ENCODE assay signal across 9 mouse cellular contexts in genomic region chr9:71128911-71129310, GRCm38 (mm10). TPM values are rescaled to one million over a fixed set of nuclear protein-coding genes. Genes with fewer than 3 reads are reported as not detected.
DNase-seq lines count a peak whose midpoint lies in the region; ATAC-seq lines count a peak whose summit lies in the region.
"Had no signal": no experiment of that assay in that cellular context is flagged by ENCODE, and none has a peak within 500 bp of the region (broad histone marks: within the 10 kb centered on the region; RNA-seq: fewer than 3 reads in every experiment).

No protein-coding gene starts in this region.

- 69% methylated on average over 5 of the region's 5 CpGs for WGBS in hindbrain, embryonic 11.5 days
- 65% methylated on average over 5 of the region's 5 CpGs for WGBS in hindbrain, embryonic 12.5 days
- WGBS in hindbrain, embryonic 16.5 days: 72% methylated on average over 5 of the region's 5 CpGs

- no peak for ATAC-seq in hindbrain, embryonic 11.5 days (ENCODE audit: low FRiP score)
- no peak for ATAC-seq in hindbrain, embryonic 12.5 days (ENCODE audit: low FRiP score)
- ATAC-seq in hindbrain, embryonic 16.5 days: peak; percentile 30; the same call in 1 of the 2 replicates

- H3K27ac ChIP-seq in hindbrain, embryonic 11.5 days (ENCODE audit: low read depth, low read length): no peak overlapping the region
- no peak overlapping the region for H3K27ac ChIP-seq in hindbrain, embryonic 12.5 days
- no peak overlapping the region for H3K27ac ChIP-seq in hindbrain, embryonic 16.5 days (ENCODE audit: low read depth, low read length)
- H3K27ac ChIP-seq: embryonic facial prominence, embryonic 15.5 days had no signal

- no peaks in the 10 kb centered on the region for H3K9me3 ChIP-seq in hindbrain, embryonic 11.5 days (ENCODE audit: control insufficient read depth, low read length)
- H3K9me3 ChIP-seq in hindbrain, embryonic 12.5 days (replicated peaks): no peaks in the 10 kb centered on the region
- no peaks in the 10 kb centered on the region for H3K9me3 ChIP-seq in hindbrain, embryonic 16.5 days (ENCODE audit: control insufficient read depth, low read length)
- H3K9me3 ChIP-seq: embryonic facial prominence, embryonic 15.5 days had no signal

- DNase-seq in hindbrain, embryonic 11.5 days (ENCODE audit: low spot score): peak; percentile 71
- peak; percentile 66 for DNase-seq in adrenal gland, adult 2 months
- DNase-seq in embryo, embryonic 11.5 days (ENCODE audit: low read depth, low spot score): peak; percentile 67
- peak; percentile 18 to 46 for DNase-seq in left cerebral cortex, postnatal 36 days (ENCODE audit: low spot score in 2 of 2)
- DNase-seq in natural killer cell, adult 2 months (ENCODE audit: low spot score in 2 of 2): peak; percentile 21 to 56
- peak; percentile 66 for DNase-seq in thymus, postnatal 14 days

- H3K4me2 ChIP-seq in hindbrain, embryonic 11.5 days (replicated peaks; ENCODE audit: low read depth, low read length): no peak overlapping the region
- no peak overlapping the region for H3K4me2 ChIP-seq in hindbrain, embryonic 12.5 days (replicated peaks)
- H3K4me2 ChIP-seq in hindbrain, embryonic 16.5 days (ENCODE audit: low read length): no peak overlapping the region
- H3K4me2 ChIP-seq: embryonic facial prominence, embryonic 15.5 days had no signal

- H3K27me3 ChIP-seq in hindbrain, embryonic 11.5 days (ENCODE audit: control insufficient read depth, insufficient read depth, low read length): no peaks in the 10 kb centered on the region
- peaks cover 4% of the 10 kb centered on the region; the same call in 1 of the 2 replicates for H3K27me3 ChIP-seq in hindbrain, embryonic 12.5 days
- no peaks in the 10 kb centered on the region for H3K27me3 ChIP-seq in hindbrain, embryonic 16.5 days (replicated peaks; ENCODE audit: control insufficient read depth, insufficient read depth, low read length)
- H3K27me3 ChIP-seq: embryonic facial prominence, embryonic 15.5 days had no signal

- no peaks in the 10 kb centered on the region for H3K4me1 ChIP-seq in hindbrain, embryonic 11.5 days (replicated peaks; ENCODE audit: control insufficient read depth, insufficient read depth, low read length)
- H3K4me1 ChIP-seq in hindbrain, embryonic 12.5 days: no peaks in the 10 kb centered on the region
- no peaks in the 10 kb centered on the region for H3K4me1 ChIP-seq in hindbrain, embryonic 16.5 days (ENCODE audit: control insufficient read depth, insufficient read depth, low read depth, low read length)
- H3K4me1 ChIP-seq: embryonic facial prominence, embryonic 15.5 days had no signal

- no peak overlapping the region for H3K4me3 ChIP-seq in hindbrain, embryonic 11.5 days (ENCODE audit: low read depth, low read length)
- H3K4me3 ChIP-seq in hindbrain, embryonic 12.5 days: no peak overlapping the region
- no peak overlapping the region for H3K4me3 ChIP-seq in hindbrain, embryonic 16.5 days (ENCODE audit: low read length)
- H3K4me3 ChIP-seq: embryonic facial prominence, embryonic 15.5 days had no signal

- intact Hi-C loops in left cerebral cortex, postnatal 36 days (cut with DNase I): loop anchor here (10.0 kb wide), 1 partner anchor 56 kb away; no protein-coding TSS in a partner anchor

- no peaks in the 10 kb centered on the region for H3K36me3 ChIP-seq in hindbrain, embryonic 11.5 days (ENCODE audit: control insufficient read depth, insufficient read depth, low read length)
- H3K36me3 ChIP-seq in hindbrain, embryonic 12.5 days: no peaks in the 10 kb centered on the region
- no peaks in the 10 kb centered on the region for H3K36me3 ChIP-seq in hindbrain, embryonic 16.5 days (ENCODE audit: control insufficient read depth, insufficient read depth, low read length)
- H3K36me3 ChIP-seq: embryonic facial prominence, embryonic 15.5 days had no signal

- H3K9ac ChIP-seq in hindbrain, embryonic 11.5 days (ENCODE audit: low read depth, low read length): no peak overlapping the region
- H3K9ac ChIP-seq in hindbrain, embryonic 12.5 days: no peak overlapping the region
- H3K9ac ChIP-seq in hindbrain, embryonic 16.5 days (ENCODE audit: low read depth, low read length): no peak overlapping the region
- H3K9ac ChIP-seq: embryonic facial prominence, embryonic 15.5 days had no signal

RNA-seq across cellular contexts. Expression of gene Aqp9, which starts 39.6 kb away (rescaled TPM):
- 0.08 TPM in 1 of 2 replicates, not detected in the other for polyA plus RNA-seq in hindbrain, embryonic 11.5 days (2014; fragmentation: Nextera tagmentation; extraction: Ambion mirVana)
- not detected in 2 replicates for polyA plus RNA-seq in hindbrain, embryonic 12.5 days (2016; fragmentation: Nextera tagmentation; extraction: Ambion mirVana)
- 1 to 10 TPM in 1 of 2 experiments, under 1 TPM in 1; 0.28 to 1.1 TPM for total RNA-seq in adrenal gland, adult 2 months (2021)
- 0.27 and 0.51 TPM in 2 replicates for polyA plus RNA-seq in adrenal gland, adult 2 months (2012; rRNA removed)
- polyA plus RNA-seq in hindbrain, embryonic 16.5 days (2015; fragmentation: Nextera tagmentation; extraction: Ambion mirVana): 1.3 and 1.9 TPM in 2 replicates
- 1 to 10 TPM; 1.8 to 2.0 TPM for total RNA-seq in left cerebral cortex, postnatal 36 days (2021)
